Mouse (Mus musculus) testis, adult 2 months (tissue): ENCODE measurements around the gene Arhgap29.

ENCODE experiments used
- CTCF ChIP-seq: fragments of 200-500 bp; IDR thresholded peaks from 2 replicates; pipeline ENCODE4 v1.5.1; 2012; ENCODE audit warnings: low read depth, mild to moderate bottlenecking, inconsistent platforms, low read length, moderate library complexity; ENCODE audit not compliant: control insufficient read depth, insufficient read depth, insufficient replicate concordance
- POLR2A ChIP-seq: fragments of 200-500 bp; IDR thresholded peaks from 2 replicates; pipeline ENCODE4 v1.6.1; 2012; ENCODE audit warnings: low read depth, mild to moderate bottlenecking, inconsistent platforms, low read length, moderate library complexity; ENCODE audit not compliant: control insufficient read depth

- TF ChIP-seq CTCF (no peak), POLR2A (no peak)
Observed at GRCm38 (mm10) chr3:122047402-122047801, 95.1 kb downstream of the Arhgap29 start.
